Comparison of ENCODE assay signal across 15 mouse cellular contexts in genomic region chr13:12341447-12341846, GRCm38 (mm10). TPM values are rescaled to one million over a fixed set of nuclear protein-coding genes. Genes with fewer than 3 reads are reported as not detected.
DNase-seq lines count a peak whose midpoint lies in the region; ATAC-seq lines count a peak whose summit lies in the region.
"Had no signal": no experiment of that assay in that cellular context is flagged by ENCODE, and none has a peak within 500 bp of the region (broad histone marks: within the 10 kb centered on the region; RNA-seq: fewer than 3 reads in every experiment).

No protein-coding gene starts in this region.

- H3K4me1 ChIP-seq in heart, embryonic 15.5 days (replicated peaks), result peaks cover 11% of the 10 kb centered on the region
- peaks cover 4% of the 10 kb centered on the region; the same call in 1 of the 2 replicates for H3K4me1 ChIP-seq in midbrain, embryonic 13.5 days (replicated peaks)
- H3K4me1 ChIP-seq in midbrain, embryonic 11.5 days (ENCODE audit: control insufficient read depth, insufficient read depth, low read length), result no peaks in the 10 kb centered on the region

- H3K27ac ChIP-seq in heart, embryonic 15.5 days, result no peak overlapping the region
- H3K27ac ChIP-seq in midbrain, embryonic 13.5 days, result no peak overlapping the region
- no peak overlapping the region for H3K27ac ChIP-seq in midbrain, embryonic 11.5 days (ENCODE audit: low read depth, low read length)
- H3K27ac ChIP-seq: embryonic facial prominence, embryonic 12.5 days; kidney, embryonic 15.5 days; liver, embryonic 13.5 days; midbrain, embryonic 12.5 days; neural tube, embryonic 13.5 days had no signal

- no peak overlapping the region for H3K4me3 ChIP-seq in heart, embryonic 15.5 days
- H3K4me3 ChIP-seq in midbrain, embryonic 13.5 days (replicated peaks), result no peak overlapping the region
- H3K4me3 ChIP-seq in midbrain, embryonic 11.5 days (ENCODE audit: low read depth, low read length), result no peak overlapping the region
- H3K4me3 ChIP-seq: liver, embryonic 13.5 days had no signal

- intact Hi-C loops in heart, postnatal 10 days (cut with DNase I), result loop anchor here (1.0 kb wide), 1 partner anchor 23 kb away; no protein-coding TSS in a partner anchor

- no peaks in the 10 kb centered on the region for H3K9me3 ChIP-seq in heart, embryonic 15.5 days (replicated peaks)
- H3K9me3 ChIP-seq in midbrain, embryonic 13.5 days, result no peaks in the 10 kb centered on the region
- H3K9me3 ChIP-seq in midbrain, embryonic 11.5 days (ENCODE audit: control insufficient read depth, low read length), result no peaks in the 10 kb centered on the region
- H3K9me3 ChIP-seq: embryonic facial prominence, embryonic 12.5 days; kidney, embryonic 15.5 days; liver, embryonic 13.5 days; midbrain, embryonic 12.5 days; neural tube, embryonic 13.5 days had no signal

- no peak for ATAC-seq in heart, embryonic 15.5 days (replicated peaks; ENCODE audit: insufficient number of reproducible peaks, insufficient read depth, low FRiP score, low read depth)
- ATAC-seq in midbrain, embryonic 13.5 days, result no peak
- no peak for ATAC-seq in midbrain, embryonic 11.5 days (ENCODE audit: low FRiP score)
- ATAC-seq: Patski had no signal

- H3K9ac ChIP-seq in heart, embryonic 15.5 days, result no peak overlapping the region
- H3K9ac ChIP-seq in midbrain, embryonic 13.5 days (replicated peaks), result no peak overlapping the region
- H3K9ac ChIP-seq in midbrain, embryonic 11.5 days (ENCODE audit: low read length), result no peak overlapping the region
- H3K9ac ChIP-seq: embryonic facial prominence, embryonic 12.5 days; kidney, embryonic 15.5 days; liver, embryonic 13.5 days; midbrain, embryonic 12.5 days had no signal

- DNase-seq in cerebellum, adult 8-10 months, result peak; percentile 7
- no peak for DNase-seq in cerebellum, adult 11-12 months
- DNase-seq in heart, postnatal 10 days, result no peak
- no peak for DNase-seq in midbrain, embryonic 11.5 days (ENCODE audit: low spot score, missing footprints)
- DNase-seq in mesoderm, embryonic 11.5 days (ENCODE audit: low read depth, low spot score), result peak; percentile 12
- no peak for DNase-seq in testis, postnatal 10 days (ENCODE audit: low spot score)
- DNase-seq: heart, postnatal 4 days; liver, embryonic 13.5 days had no signal

- peak overlapping the region; percentile 61; the same call in 1 of the 2 replicates for H3K4me2 ChIP-seq in heart, embryonic 15.5 days
- 0 out of 2 replicates have a peak overlapping the region, but pooled peaks have one; percentile 75 for H3K4me2 ChIP-seq in midbrain, embryonic 13.5 days (replicated peaks)
- no peak overlapping the region for H3K4me2 ChIP-seq in midbrain, embryonic 11.5 days

- H3K36me3 ChIP-seq in heart, embryonic 15.5 days, result no peaks in the 10 kb centered on the region
- no peaks in the 10 kb centered on the region for H3K36me3 ChIP-seq in midbrain, embryonic 13.5 days
- no peaks in the 10 kb centered on the region for H3K36me3 ChIP-seq in midbrain, embryonic 11.5 days (ENCODE audit: control insufficient read depth, insufficient read depth, low read length)
- H3K36me3 ChIP-seq: embryonic facial prominence, embryonic 12.5 days; kidney, embryonic 15.5 days; liver, embryonic 13.5 days; midbrain, embryonic 12.5 days; neural tube, embryonic 13.5 days had no signal

- 46% methylated on average over 6 of the region's 6 CpGs for WGBS in heart, embryonic 15.5 days
- WGBS in midbrain, embryonic 13.5 days, result 73% methylated on average over 6 of the region's 6 CpGs
- 68% methylated on average over 6 of the region's 6 CpGs for WGBS in midbrain, embryonic 11.5 days

- H3K27me3 ChIP-seq in heart, embryonic 15.5 days, result no peaks in the 10 kb centered on the region
- peaks cover 6% of the 10 kb centered on the region; the same call in 1 of the 2 replicates for H3K27me3 ChIP-seq in midbrain, embryonic 13.5 days
- H3K27me3 ChIP-seq in midbrain, embryonic 11.5 days (ENCODE audit: control insufficient read depth, insufficient read depth, low read length), result no peaks in the 10 kb centered on the region
- H3K27me3 ChIP-seq: embryonic facial prominence, embryonic 12.5 days; kidney, embryonic 15.5 days; midbrain, embryonic 12.5 days; neural tube, embryonic 13.5 days had no signal

RNA-seq across cellular contexts. Expression of gene Actn2, which starts 0.9 kb away (rescaled TPM):
- 1,445 and 1,519 TPM in 2 replicates for polyA plus RNA-seq in heart, embryonic 15.5 days (2015; fragmentation: Nextera tagmentation; extraction: Ambion mirVana)
- total RNA-seq in heart, postnatal 10 days (2021), result 1,000 to 10,000 TPM; 2,174 to 2,192 TPM
- 1.1 and 1.7 TPM in 2 replicates for polyA plus RNA-seq in midbrain, embryonic 13.5 days (2015; fragmentation: Nextera tagmentation; extraction: Ambion mirVana)
- polyA plus RNA-seq in midbrain, embryonic 11.5 days (2014; fragmentation: Nextera tagmentation; extraction: Ambion mirVana), result 0.19 and 0.61 TPM in 2 replicates

RNA-seq across cellular contexts. Expression of gene Heatr1, which starts 53.4 kb away (rescaled TPM):
- 6.2 and 10.1 TPM in 2 replicates for polyA plus RNA-seq in heart, embryonic 15.5 days (2015; fragmentation: Nextera tagmentation; extraction: Ambion mirVana)
- total RNA-seq in heart, postnatal 10 days (2021), result 10 to 100 TPM; 15.9 to 16.0 TPM
- 15.7 and 18.6 TPM in 2 replicates for polyA plus RNA-seq in midbrain, embryonic 13.5 days (2015; fragmentation: Nextera tagmentation; extraction: Ambion mirVana)
- polyA plus RNA-seq in midbrain, embryonic 11.5 days (2014; fragmentation: Nextera tagmentation; extraction: Ambion mirVana), result 35.5 and 36.3 TPM in 2 replicates

Comparison
In these comparisons a context has a peak if more than half of its experiments do, and no peak if none do; other contexts are left out.
1. DNase-seq: peak in cerebellum, adult 8-10 months (single experiment) and mesoderm, embryonic 11.5 days (single experiment); none in cerebellum, adult 11-12 months (single experiment), heart, postnatal 10 days (0 of 2), midbrain, embryonic 11.5 days (single experiment) and testis, postnatal 10 days (single experiment).
2. RNA of gene Actn2, which starts 0.9 kb away (polyA plus RNA-seq): 1,445 to 1,519 TPM in heart, embryonic 15.5 days; 1.1 to 1.7 TPM in midbrain, embryonic 13.5 days and 0.19 to 0.61 TPM in midbrain, embryonic 11.5 days; every median in the first group is over 100 times any median in the second.